Mouse (Mus musculus) neural tube, embryonic 14.5 days (tissue): ENCODE measurements around the gene Slit3. TPM values are rescaled to one million over a fixed set of nuclear protein-coding genes. Genes with fewer than 3 reads are reported as not detected.

Experiments
- ATAC-seq: fragments of 200-750 bp; cut with Nextera tagmentation; 2 replicates; pipeline ENCODE4 v1.8.0; 2017; ENCODE audit warnings: low read depth, mild to moderate bottlenecking, moderate TSS enrichment, moderate library complexity
- H3K27ac ChIP-seq: fragments of 300-500 bp; sonication (generic); 2 replicates; pipeline ENCODE4 v1.5.1; 2014; ENCODE audit warnings: low read depth, mild to moderate bottlenecking, control low read depth, low read length, moderate library complexity, mixed read lengths
- H3K27me3 ChIP-seq: fragments of 300-500 bp; sonication (generic); 2 replicates; pipeline ENCODE4 v1.6.1; 2014; ENCODE audit warnings: low read length; ENCODE audit not compliant: control insufficient read depth, insufficient read depth
- H3K36me3 ChIP-seq: fragments of 300-500 bp; sonication (generic); 2 replicates; pipeline ENCODE4 v1.6.1; 2014; ENCODE audit warnings: low read length, mixed read lengths; ENCODE audit not compliant: control insufficient read depth, insufficient read depth
- H3K4me1 ChIP-seq: fragments of 300-500 bp; sonication (generic); 2 replicates; pipeline ENCODE4 v1.6.1; 2014; ENCODE audit warnings: low read length; ENCODE audit not compliant: control insufficient read depth, insufficient read depth
- H3K4me2 ChIP-seq: fragments of 300-500 bp; sonication (generic); 2 replicates; pipeline ENCODE4 v1.6.1; 2014; ENCODE audit warnings: mild to moderate bottlenecking, low read depth, low read length, control low read depth
- H3K4me3 ChIP-seq: fragments of 300-500 bp; sonication (generic); 2 replicates; pipeline ENCODE4 v1.5.1; 2014; ENCODE audit warnings: low read depth, low read length, control low read depth, mixed read lengths
- H3K9ac ChIP-seq: fragments of 300-500 bp; sonication (generic); replicated peaks from 2 replicates; pipeline ENCODE4 v1.6.1; 2014; ENCODE audit warnings: low read depth, mild to moderate bottlenecking, control low read depth, low read length, mixed read lengths
- H3K9me3 ChIP-seq: fragments of 300-500 bp; sonication (generic); 2 replicates; pipeline ENCODE4 v1.6.1; 2016; ENCODE audit warnings: low read length; ENCODE audit not compliant: control insufficient read depth
- WGBS: fragments of 180-500 bp; shearing (Covaris S2); extraction: QIAGEN DNeasy Blood & Tissue Kit; methylation state at CpG from one replicate; pipeline ENCODE4 v1.1.7; 2014; 5-methylcytosine and 5-hydroxymethylcytosine counted together
- polyA plus RNA-seq: library from polyadenylated mRNA; unstranded; fragments of >200 nt; fragmentation: Nextera tagmentation; extraction: Ambion mirVana; gene quantifications from 2 replicates; pipeline ENCODE4 v1.2.1, GENCODE M21; 2014

Slit3 gene
- polyA plus RNA-seq, 1 experiment from 2014 or later = 14.6 TPM

DNA sequence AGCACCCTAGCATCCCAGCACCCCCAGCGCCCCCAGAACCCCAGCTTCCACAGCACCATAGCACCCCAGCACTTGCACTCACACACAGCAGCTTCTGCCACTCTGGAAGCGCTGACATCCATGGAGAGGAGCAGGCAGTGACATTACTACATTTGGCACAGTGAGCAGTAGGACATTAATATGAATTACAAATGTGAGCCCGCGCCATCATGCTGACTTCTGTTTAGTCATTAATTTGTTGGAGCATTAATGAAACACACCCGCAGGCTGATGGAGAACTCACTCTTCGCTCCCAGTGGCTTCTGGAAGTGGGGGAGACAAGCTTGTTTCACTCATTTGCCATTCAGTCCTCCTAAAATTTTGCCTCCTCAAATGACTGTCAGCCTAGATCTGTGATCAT lies 476.9 kb downstream of the Slit3 start:
- WGBS = 45% methylated on average over 6 of the region's 6 CpGs
- Histone ChIP-seq H3K27ac (no peak overlapping the region), H3K36me3 (no peaks in the 10 kb centered on the region), H3K9ac (no peak overlapping the region), H3K4me3 (no peak overlapping the region), H3K9me3 (no peaks in the 10 kb centered on the region), H3K27me3 (no peaks in the 10 kb centered on the region), H3K4me1 (peaks cover 21% of the 10 kb centered on the region; the same call in 1 of the 2 replicates), H3K4me2 (no peak overlapping the region)
- ATAC-seq = no peak

DNA sequence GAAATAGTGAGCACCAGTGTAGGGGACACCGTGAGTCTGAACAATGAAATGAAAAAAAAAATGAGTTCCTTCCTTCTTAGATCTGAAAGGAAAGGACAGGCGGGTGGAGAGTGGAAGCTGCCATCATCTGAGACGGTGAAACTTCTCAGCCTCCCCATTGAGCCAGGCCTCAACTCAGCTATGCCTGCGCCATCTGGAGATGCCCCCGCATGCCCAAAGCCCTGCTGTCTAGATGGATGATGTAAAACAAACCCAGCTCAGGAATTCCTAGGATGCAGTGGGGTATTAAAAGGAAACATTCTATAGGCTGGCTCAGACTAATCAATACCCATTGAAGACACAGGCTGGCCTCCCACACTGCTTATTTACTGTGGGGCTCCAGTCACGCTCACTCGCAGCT lies 477.7 kb downstream of the Slit3 start:
- Histone ChIP-seq H3K4me1 (peaks cover 19% of the 10 kb centered on the region; the same call in 1 of the 2 replicates), H3K4me2 (no peak overlapping the region), H3K9me3 (no peaks in the 10 kb centered on the region), H3K4me3 (no peak overlapping the region), H3K27ac (no peak overlapping the region), H3K36me3 (no peaks in the 10 kb centered on the region), H3K27me3 (no peaks in the 10 kb centered on the region), H3K9ac (no peak overlapping the region)
- 51% methylated on average over 7 of the region's 7 CpGs for WGBS
- ATAC-seq = no peak

DNA sequence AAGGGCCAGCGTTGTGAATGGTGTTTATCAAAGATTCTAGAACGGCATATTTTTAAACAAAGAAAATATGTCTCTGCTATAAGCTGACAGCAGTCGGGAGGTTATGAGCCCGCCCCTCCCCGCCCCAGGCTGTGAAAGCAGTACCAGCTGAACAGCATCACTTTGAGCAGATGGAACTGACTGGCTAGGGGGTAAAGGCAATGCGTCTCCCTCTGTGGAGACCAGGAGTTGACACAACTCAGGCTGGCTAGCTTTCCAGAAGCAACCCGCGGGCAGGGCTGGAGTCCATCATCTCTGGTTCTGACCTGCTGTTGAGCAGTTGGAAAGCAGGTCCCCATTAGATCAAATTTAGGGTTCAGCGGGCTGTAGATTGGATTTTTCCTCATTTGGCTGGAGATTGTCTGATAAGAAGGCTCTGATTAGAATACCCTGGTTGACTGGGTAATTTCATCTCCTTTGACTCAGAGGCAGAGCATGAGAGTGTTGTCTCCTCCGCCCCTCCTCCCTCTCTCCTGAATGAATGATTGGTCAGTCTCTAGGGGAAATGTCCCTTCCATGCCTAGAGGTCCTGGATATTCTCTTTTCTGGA lies 480.7 kb downstream of the Slit3 start:
- peaks cover 11% of the 10 kb centered on the region; the same call in 1 of the 2 replicates for H3K4me1 ChIP-seq
- H3K36me3 ChIP-seq = no peaks in the 10 kb centered on the region
- 34% methylated on average over 10 of the region's 10 CpGs for WGBS
- H3K9ac ChIP-seq = no peak overlapping the region
- H3K27ac ChIP-seq = no peak overlapping the region
- H3K4me2 ChIP-seq = no peak overlapping the region
- no peaks in the 10 kb centered on the region for H3K27me3 ChIP-seq
- ATAC-seq = peak; percentile 56; the same call in 1 of the 2 replicates
- no peaks in the 10 kb centered on the region for H3K9me3 ChIP-seq
- no peak overlapping the region for H3K4me3 ChIP-seq

GRCm38 (mm10) chr11:35602586-35602985 lies 481.6 kb downstream of the Slit3 start:
- H3K27me3 ChIP-seq = no peaks in the 10 kb centered on the region
- no peaks in the 10 kb centered on the region for H3K36me3 ChIP-seq
- H3K9ac ChIP-seq = no peak overlapping the region
- no peak overlapping the region for H3K27ac ChIP-seq
- H3K9me3 ChIP-seq = no peaks in the 10 kb centered on the region
- no peak overlapping the region for H3K4me2 ChIP-seq
- H3K4me1 ChIP-seq = peaks cover 5% of the 10 kb centered on the region; the same call in 1 of the 2 replicates
- no peak overlapping the region for H3K4me3 ChIP-seq
- ATAC-seq = no peak
- WGBS = 74% methylated on average over 10 of the region's 10 CpGs

- Histone ChIP-seq H3K36me3 (no peaks in the 10 kb centered on the region), H3K4me2 (no peak overlapping the region), H3K9me3 (no peaks in the 10 kb centered on the region), H3K4me3 (no peak overlapping the region), H3K27ac (no peak overlapping the region), H3K4me1 (peaks cover 5% of the 10 kb centered on the region; the same call in 1 of the 2 replicates), H3K27me3 (no peaks in the 10 kb centered on the region), H3K9ac (no peak overlapping the region)
- 57% methylated on average over 6 of the region's 6 CpGs for WGBS
- no peak for ATAC-seq
These were observed 482.9 kb downstream of the Slit3 start for GRCm38 (mm10) chr11:35603946-35604345.

DNA sequence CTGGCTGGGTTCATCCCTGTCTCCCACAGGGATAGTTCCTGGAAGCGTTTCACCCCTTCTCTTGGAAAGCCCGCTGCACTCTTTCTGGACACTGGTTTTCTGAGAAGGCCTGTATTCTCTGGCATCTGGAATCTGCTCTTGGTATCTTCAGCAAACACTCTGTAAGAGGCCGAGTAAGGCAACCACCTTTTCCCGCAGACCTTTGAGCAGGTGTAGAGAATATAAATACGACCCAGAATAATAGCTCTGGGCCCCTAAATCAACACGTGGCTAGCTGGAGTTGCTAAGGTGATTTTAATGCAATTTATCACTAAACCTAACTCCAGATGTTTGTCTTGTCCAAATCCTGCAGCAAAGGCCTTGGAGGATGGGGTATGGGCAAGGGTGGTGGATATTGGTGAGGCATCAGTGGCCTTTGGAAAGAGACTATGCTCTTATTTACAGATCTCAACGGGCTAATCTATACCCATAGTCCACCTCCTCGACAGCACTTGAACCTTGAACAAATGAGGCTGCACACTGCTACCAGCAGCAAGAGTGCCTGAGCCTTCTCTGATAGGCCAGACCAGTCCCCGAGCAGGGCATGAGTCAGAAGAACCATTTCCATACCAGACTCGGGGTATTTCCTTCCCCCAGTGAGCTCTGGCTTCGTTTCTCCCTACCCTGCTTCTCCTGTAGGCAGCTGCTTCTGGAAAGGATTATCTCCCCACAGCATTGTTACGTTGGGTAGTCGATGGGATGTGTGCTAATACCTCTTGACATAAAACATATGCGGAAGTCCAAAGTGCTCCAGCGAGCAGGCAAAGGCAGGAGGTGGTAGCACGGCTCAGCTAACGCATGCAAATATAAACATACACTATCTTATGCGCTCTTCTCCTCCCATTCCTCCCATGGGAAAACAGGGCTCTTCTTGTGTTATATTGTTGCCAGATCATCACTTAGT lies 484.1 kb downstream of the Slit3 start:
- ATAC-seq = no peak
- H3K4me3 ChIP-seq = no peak overlapping the region
- H3K36me3 ChIP-seq = no peaks in the 10 kb centered on the region
- H3K9ac ChIP-seq = no peak overlapping the region
- WGBS = 79% methylated on average over 18 of the region's 18 CpGs
- H3K27me3 ChIP-seq = no peaks in the 10 kb centered on the region
- H3K27ac ChIP-seq = no peak overlapping the region
- H3K9me3 ChIP-seq = no peaks in the 10 kb centered on the region
- H3K4me2 ChIP-seq = no peak overlapping the region
- peaks cover 5% of the 10 kb centered on the region; the same call in 1 of the 2 replicates for H3K4me1 ChIP-seq

DNA sequence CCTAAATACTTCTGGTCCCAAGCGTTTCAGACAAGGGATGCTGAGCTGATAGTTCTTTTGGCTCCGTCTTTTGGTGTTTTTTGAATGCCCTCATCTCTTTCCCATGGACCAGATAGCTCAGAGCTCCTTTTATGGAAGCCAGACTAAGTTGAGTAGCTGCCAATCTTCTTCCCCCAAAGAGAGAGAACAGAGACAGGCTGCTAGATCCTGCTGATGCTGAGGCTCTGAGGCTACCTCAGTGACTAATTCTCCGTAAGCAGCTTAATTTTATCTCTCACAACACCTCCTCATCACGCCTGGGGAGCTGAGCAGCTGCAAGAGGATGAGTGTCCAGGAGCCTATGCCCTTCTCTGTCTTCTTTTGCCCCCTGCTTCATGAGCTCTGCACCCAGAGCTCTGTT lies 486.2 kb downstream of the Slit3 start:
- peaks cover 3% of the 10 kb centered on the region for H3K4me1 ChIP-seq
- no peaks in the 10 kb centered on the region for H3K9me3 ChIP-seq
- H3K4me3 ChIP-seq = no peak overlapping the region
- H3K27me3 ChIP-seq = no peaks in the 10 kb centered on the region
- H3K9ac ChIP-seq = no peak overlapping the region
- ATAC-seq = no peak
- 85% methylated on average over 4 of the region's 4 CpGs for WGBS
- H3K36me3 ChIP-seq = no peaks in the 10 kb centered on the region
- no peak overlapping the region for H3K27ac ChIP-seq
- no peak overlapping the region for H3K4me2 ChIP-seq

DNA sequence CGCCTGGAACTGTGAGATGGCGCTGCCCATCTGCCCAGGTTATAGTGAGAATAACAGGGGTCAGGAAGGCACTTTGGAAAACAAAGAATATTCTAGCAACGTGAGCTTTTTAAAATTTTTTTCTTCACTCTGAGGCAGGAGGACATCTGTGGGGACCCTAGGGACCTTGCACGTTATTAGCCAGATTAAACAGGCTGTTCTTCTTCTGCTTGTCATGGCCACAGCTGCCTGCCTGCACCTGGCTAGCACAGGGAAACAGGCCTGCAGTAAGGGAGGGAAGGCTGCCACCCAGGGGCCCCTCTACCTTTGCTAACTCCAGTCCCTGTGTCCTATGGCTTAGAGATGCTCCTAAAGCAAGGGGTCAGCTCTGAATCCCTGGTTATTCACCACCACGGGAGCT lies 487.8 kb downstream of the Slit3 start:
- peak; percentile 35; the same call in 1 of the 2 replicates for ATAC-seq
- 49% methylated on average over 5 of the region's 5 CpGs for WGBS
- no peak overlapping the region for H3K27ac ChIP-seq
- no peak overlapping the region for H3K4me2 ChIP-seq
- no peaks in the 10 kb centered on the region for H3K27me3 ChIP-seq
- H3K9me3 ChIP-seq = no peaks in the 10 kb centered on the region
- no peak overlapping the region for H3K4me3 ChIP-seq
- H3K4me1 ChIP-seq = peaks cover 10% of the 10 kb centered on the region
- H3K9ac ChIP-seq = no peak overlapping the region
- H3K36me3 ChIP-seq = no peaks in the 10 kb centered on the region
